In the genomic region with DNA sequence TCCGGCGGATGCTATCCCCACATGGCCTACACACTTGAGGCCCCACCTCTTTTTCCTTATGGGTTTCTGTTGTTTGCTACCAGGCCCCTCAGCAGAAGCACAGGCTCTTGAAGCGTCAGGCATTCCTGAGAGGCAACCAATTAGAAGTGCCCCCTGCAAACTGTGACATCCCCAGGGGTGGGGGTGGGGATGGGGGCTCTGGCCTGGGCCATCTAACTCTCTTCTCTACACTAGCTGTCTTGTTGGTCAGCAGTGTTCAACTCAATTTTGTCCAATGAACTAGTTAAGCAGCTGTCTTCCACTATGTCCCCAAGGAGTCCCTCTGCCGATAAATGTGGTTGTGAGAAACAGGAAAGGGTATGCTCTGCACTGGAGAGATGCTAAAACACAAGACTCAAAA, we compare ENCODE assay signal across 23 mouse cellular contexts.
"Had no signal": no experiment of that assay in that cellular context is flagged by ENCODE, and none has a peak within 500 bp of the region (broad histone marks: within the 10 kb centered on the region; RNA-seq: fewer than 3 reads in every experiment).

No protein-coding gene starts in this region.

- H3K27ac ChIP-seq: heart, embryonic 10.5 days; hindbrain, embryonic 14.5 days; hindbrain, postnatal 0 days; kidney, postnatal 0 days; liver, embryonic 13.5 days; liver, embryonic 15.5 days had no signal

- H3K4me3 ChIP-seq: heart, embryonic 10.5 days; heart, embryonic 12.5 days; limb, embryonic 10.5 days; limb, embryonic 12.5 days; liver, embryonic 13.5 days; liver, embryonic 15.5 days had no signal

- H3K27me3 ChIP-seq: heart, embryonic 12.5 days had no signal

- H3K9ac ChIP-seq: heart, embryonic 12.5 days; hindbrain, embryonic 14.5 days; limb, embryonic 12.5 days; liver, embryonic 13.5 days; liver, embryonic 15.5 days had no signal

- H3K4me2 ChIP-seq: heart, embryonic 12.5 days; hindbrain, embryonic 14.5 days; limb, embryonic 12.5 days; liver, embryonic 11.5 days; liver, embryonic 13.5 days; liver, embryonic 15.5 days had no signal

- H3K36me3 ChIP-seq: heart, embryonic 10.5 days; limb, embryonic 12.5 days; liver, embryonic 13.5 days; liver, embryonic 15.5 days had no signal

- H3K9me3 ChIP-seq: heart, embryonic 10.5 days; heart, embryonic 12.5 days; limb, embryonic 10.5 days; limb, embryonic 12.5 days; liver, embryonic 13.5 days; liver, embryonic 15.5 days had no signal

- DNase-seq: gastrocnemius, postnatal 14 days; gastrocnemius, postnatal 36 days; heart, adult 18-20 months; heart, postnatal 10 days; heart, postnatal 36 days; kidney, adult 18-20 months; kidney, adult 8-10 months; kidney, postnatal 14 days; kidney, postnatal 36 days; layer of hippocampus, adult 9-11 months; layer of hippocampus, postnatal 36 days; liver; liver, embryonic 13.5 days had no signal

- ATAC-seq: intestine, embryonic 16.5 days had no signal
